Mouse (Mus musculus) Patski (cell line): ENCODE data around the gene Fam114a2. TPM values are rescaled to one million over a fixed set of nuclear protein-coding genes. Genes with fewer than 3 reads are reported as not detected.

ENCODE experiments used
- ATAC-seq: fragments of 100-300 bp; one replicate; pipeline ENCODE4 v1.8.0; 2021
- CTCF ChIA-PET: fragments of 350-600 bp; sonication (Branson Sonifier 250); formaldehyde crosslinking; loops from one replicate; lab custom pipeline; 2022; ENCODE audit warnings: inconsistent platforms; lab: Charles Lee
- POLR2A ChIA-PET: fragments of 350-600 bp; sonication (Branson Sonifier 250); formaldehyde crosslinking; loops from one replicate; lab custom pipeline; 2022; ENCODE audit warnings: antibody characterized with exemption, inconsistent platforms; lab: Charles Lee
- DNase-seq: peaks from one replicate; pipeline ENCODE4 v3.0.0-alpha.2; 2011; ENCODE audit warnings: low read depth, low spot score
- H3K27me3 ChIP-seq: fragments of 371-371 bp; one replicate; pipeline ENCODE4 v1.5.1; 2021
- CTCF ChIP-seq: fragments of 100-300 bp; IDR thresholded peaks from one replicate; pipeline ENCODE4 v1.5.1; 2021
- in situ Hi-C: fragments of 300-500 bp; cut with MboI; formaldehyde crosslinking; loops from 3 replicates; pipeline ENCODE4 v1.11.1; 2018; ENCODE audit warnings: low pct_unique_long_range_greater_than_20kb, mixed read lengths
- polyA plus RNA-seq: library from polyadenylated mRNA; unstranded; gene quantifications from one replicate; pipeline ENCODE4 v1.2.3, GENCODE M21; 2021

Fam114a2 gene
- polyA plus RNA-seq, 1 experiment from 2014 or later, result 56.3 TPM

- CTCF ChIA-PET, result no interaction called here
- POLR2A ChIA-PET, result no interaction called here
- ATAC-seq, result no peak
- H3K27me3 ChIP-seq, result peaks cover 5% of the 10 kb centered on the region
- no peak for DNase-seq
- in situ Hi-C loops, result no loop called here
- TF ChIP-seq CTCF, result no peak
Observed at GRCm38 (mm10) chr11:57445237-57445962, 73.0 kb downstream of the Fam114a2 start.

- ATAC-seq (no peak), DNase-seq (peak; percentile 19)
- peaks cover 4% of the 10 kb centered on the region for H3K27me3 ChIP-seq
- ChIA-PET POLR2A (no interaction called here), CTCF (interaction anchor here (1.2 kb wide), 1 partner anchor 18 kb away, joined by 3 read pairs; no protein-coding TSS in a partner anchor)
- TF ChIP-seq CTCF, result no peak
- in situ Hi-C loops, result no loop called here
Observed at GRCm38 (mm10) chr11:57434153-57434552, 84.3 kb downstream of the Fam114a2 start.

Other genes with a start within 250 kb of the Fam114a2 start
- gene Mfap3, start within 50 bp of the Fam114a2 start, polyA plus RNA-seq, result 24.1 TPM
- gene Galnt10, start 126.8 kb upstream of the Fam114a2 start, polyA plus RNA-seq, result 74.9 TPM